Mouse (Mus musculus) right cerebral cortex, postnatal 4 days (tissue): ENCODE results near the gene Ddrgk1.
"Not testable (repeated sequence)": the region's sequence is repeated elsewhere in the genome, so short reads cannot be mapped to it uniquely, and the experiment has no call there.

ENCODE experiments used
- DNase-seq: peaks from one replicate; pipeline ENCODE4 v3.0.0-alpha.2; 2022

Gene Ddrgk1

GRCm38 (mm10) chr2:130649028-130649427 is 15.4 kb downstream of the Ddrgk1 start:
- not testable (repeated sequence) for DNase-seq

- DNase-seq, result no peak
These were observed 19.3 kb downstream of the Ddrgk1 start for GRCm38 (mm10) chr2:130645198-130645597.

GRCm38 (mm10) chr2:130642684-130643369 is 21.6 kb downstream of the Ddrgk1 start, which contains the start of gene Lzts3:
Lzts3 (minus strand) TSS chr2:130642803.
- peak; percentile 93 for DNase-seq

- no peak for DNase-seq
These were observed 22.2 kb downstream of the Ddrgk1 start for GRCm38 (mm10) chr2:130642197-130642660.

GRCm38 (mm10) chr2:130641351-130642025 is 23.0 kb downstream of the Ddrgk1 start:
- no peak for DNase-seq

- DNase-seq, result no peak
These were observed 25.2 kb downstream of the Ddrgk1 start for GRCm38 (mm10) chr2:130639276-130639675.

DNA sequence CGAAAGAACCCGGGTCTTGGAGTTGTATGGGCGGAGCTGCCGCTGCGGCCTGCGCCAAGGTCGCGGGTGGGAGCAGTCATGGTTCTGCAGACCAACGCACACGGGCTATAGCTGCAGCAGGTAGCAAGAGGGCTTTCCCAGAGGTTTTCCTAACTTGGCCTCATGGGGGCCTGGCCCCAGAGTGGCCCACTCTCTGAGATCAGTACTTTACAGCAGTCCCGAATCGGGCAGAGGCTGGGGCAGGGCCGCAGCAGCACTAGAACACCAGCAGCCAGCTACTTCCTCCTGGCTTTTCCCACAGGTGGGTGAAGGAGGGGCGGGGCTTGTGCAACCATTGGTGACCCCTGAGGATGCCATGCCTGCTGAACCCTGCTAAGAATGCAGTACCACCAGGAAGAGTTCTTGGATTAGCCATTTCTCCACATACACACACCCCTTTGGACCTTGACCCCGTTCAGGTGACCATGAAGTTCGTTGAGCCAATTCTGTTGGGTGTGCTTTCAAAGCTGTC is 26.3 kb downstream of the Ddrgk1 start:
- no peak for DNase-seq

DNA sequence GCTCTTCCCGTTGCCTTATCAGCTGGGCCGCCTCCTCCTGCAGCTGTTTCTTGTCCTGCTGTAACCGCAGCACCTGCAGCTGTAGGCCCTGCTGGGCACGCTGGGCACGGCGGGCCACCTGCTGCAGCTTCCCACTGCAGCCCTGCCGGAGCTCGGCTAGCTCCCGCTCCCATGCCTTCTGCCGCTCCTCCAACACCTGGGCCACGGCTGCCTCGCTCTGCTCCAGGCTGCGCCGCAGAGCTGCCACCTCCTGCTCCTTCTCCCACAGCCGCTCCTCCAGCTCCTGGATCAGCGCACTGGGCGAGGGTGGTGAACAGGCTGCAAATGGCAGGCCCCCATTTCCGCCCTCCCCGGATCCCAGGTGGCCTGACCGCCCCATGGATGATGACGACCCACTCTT is 28.6 kb downstream of the Ddrgk1 start:
- DNase-seq, result no peak

- no peak for DNase-seq
These were observed 29.6 kb downstream of the Ddrgk1 start for GRCm38 (mm10) chr2:130634739-130635411.

DNA sequence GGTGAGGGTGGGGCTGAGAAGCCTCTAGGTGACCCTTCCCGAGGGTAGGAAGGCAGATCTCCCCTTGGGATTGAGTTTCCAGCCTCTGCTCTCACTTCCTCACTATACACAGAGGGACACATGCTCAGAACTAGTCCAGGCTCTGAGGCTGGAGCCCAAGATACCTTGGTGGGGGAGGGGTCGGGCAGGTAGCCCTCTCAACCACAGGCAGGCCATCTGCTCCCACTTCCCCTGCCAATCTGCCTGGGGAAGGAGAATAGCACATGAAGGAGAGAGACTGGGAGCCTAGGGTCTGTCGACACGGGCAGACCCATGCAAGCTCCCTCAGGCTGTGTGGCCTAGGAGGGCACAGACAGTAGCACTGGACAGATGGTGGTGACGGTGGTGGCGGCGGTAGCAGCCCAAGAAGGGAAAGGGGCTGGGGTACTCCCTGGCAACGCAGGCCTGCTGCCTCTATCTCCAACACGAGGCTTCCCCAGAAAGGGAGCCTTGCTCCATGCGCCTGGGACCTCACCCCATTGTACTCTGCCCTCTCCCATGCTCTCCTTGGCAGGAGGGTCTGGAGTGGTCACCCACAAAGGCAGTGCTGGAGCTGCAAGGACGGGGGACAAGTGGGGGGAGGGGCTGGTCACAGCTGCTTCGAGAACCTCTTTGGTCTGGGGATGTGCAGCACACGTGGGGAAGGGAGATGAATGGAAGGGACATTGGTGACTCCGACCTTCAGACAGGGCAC is 30.3 kb downstream of the Ddrgk1 start:
- no peak for DNase-seq

DNA sequence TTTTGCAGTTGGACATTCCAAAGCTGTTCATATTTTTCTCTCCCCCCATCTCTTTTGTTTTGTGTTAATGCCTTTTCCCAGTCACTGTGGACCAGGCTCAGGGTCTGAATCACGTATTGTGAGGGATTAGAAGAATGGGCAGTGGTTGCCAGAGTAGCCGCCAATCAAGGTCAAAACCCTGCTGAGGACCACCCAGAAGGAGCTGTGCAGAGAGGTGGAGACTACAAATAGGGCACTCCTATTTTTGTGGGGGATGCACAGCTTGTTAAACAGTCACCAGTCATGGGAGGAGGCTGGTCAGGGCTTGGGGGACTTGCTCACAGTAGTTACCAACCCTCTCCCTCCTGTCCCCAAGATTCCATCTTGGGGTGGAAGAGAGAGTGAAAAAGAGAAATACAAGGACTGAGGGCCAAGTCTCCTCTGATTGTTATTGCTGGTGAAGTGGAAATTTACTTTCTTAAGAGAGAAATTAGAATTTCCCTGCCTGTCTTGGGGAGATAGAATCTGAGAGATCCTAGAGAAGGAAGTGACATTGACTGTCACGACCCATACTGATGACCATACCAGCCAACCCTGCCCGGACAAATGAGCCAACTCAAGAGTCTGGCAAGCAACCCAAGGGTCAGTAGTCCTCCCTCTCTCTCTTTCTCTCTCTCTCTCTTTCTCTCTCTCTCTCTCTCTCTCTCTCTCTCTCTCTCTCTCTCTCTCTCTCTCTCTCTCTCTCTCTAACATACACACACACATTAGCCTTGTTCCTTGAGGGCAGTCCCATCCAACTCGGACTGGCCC is 31.4 kb downstream of the Ddrgk1 start:
- DNase-seq, result no peak

- no peak for DNase-seq
These were observed 32.0 kb downstream of the Ddrgk1 start for GRCm38 (mm10) chr2:130632416-130632815.

- peak; percentile 90 for DNase-seq
These were observed 34.6 kb downstream of the Ddrgk1 start, which contains the start of the genes Fastkd5 and Ubox5 for GRCm38 (mm10) chr2:130629839-130630203. Fastkd5 (minus strand) TSS chr2:130630027. Ubox5 (minus strand) TSS chr2:130630038.

DNA sequence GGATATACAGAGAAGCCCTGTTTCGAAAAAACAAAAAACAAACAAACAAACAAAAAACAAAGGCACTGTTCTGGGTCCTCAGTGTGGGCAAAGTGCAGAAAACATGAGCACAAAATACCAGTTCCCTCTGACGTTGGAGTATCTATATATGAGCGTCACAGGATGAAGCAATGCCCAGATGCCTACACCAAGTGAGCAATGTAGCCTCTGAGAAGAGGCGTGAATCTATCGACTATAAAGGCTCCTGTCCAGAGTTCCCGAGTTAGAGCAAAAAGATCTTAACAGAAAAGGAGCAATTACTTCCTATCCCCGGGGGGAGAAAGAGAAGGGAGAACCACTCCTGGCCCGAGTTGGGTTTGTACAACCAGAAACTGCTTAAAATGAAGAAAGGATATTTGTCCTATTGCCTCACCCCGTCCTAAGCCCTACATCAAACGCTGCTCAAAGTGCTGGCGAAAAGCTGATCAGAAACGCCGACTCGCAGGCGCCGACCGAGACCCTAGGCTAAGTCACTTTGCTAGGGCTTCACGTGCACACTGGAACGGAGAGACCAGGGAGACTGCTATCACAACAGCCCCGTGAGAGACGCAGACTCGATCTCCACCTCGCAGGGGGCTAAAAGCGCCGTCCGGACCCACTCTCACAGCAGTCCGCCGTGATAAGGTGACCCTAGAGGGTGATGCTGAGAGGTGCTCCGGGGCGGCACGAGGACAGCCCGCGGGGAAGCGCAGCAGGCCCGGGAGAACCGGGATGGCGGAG is 35.2 kb downstream of the Ddrgk1 start:
- no peak for DNase-seq

DNA sequence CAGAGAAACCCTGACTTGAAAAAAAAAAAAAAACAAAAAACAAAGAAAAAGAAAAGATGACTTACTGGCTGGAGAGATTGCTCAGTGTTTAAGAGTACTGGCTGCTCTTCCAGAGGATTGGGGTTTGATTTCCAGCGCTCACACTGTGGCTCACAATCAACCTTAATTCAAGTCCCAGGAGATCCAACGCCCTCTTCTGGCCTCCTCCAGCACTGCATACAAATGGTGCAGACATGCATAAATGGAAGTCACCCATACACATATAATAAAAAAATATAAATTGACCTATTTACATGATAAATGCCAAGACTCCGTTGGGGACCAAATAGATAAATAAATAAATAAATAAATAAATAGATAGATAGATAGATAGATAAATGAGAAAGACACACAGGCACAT is 36.0 kb downstream of the Ddrgk1 start:
- DNase-seq, result no peak

- no peak for DNase-seq
These were observed 45.5 kb downstream of the Ddrgk1 start for GRCm38 (mm10) chr2:130618972-130619371.

DNA sequence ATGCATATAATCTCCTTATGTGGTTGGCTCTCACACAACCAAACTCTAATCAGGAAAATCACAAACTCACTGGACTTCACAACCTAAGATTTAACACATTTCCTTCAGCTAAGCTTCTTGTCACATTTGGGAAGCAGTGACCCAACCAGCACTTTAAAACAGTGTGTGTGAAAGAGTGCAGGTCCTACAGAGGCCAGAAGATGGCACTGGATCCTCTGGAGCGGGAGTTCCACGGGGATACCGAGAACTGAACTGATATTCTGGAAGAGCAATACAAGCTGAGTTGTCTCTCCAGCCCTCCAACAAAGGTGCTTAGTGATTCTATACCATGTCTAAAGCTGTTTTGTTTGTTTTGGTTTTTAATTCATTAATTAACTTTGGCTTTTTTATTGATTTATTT is 51.4 kb downstream of the Ddrgk1 start:
- DNase-seq, result no peak
